19 mouse cellular contexts compared by ENCODE assay signal in genomic region chr10:86735036-86735435, GRCm38 (mm10). TPM values are rescaled to one million over a fixed set of nuclear protein-coding genes. Genes with fewer than 3 reads are reported as not detected.
DNase-seq lines count a peak whose midpoint lies in the region; ATAC-seq and TF ChIP-seq lines count a peak whose summit lies in the region.
"Had no signal": no experiment of that assay in that cellular context is flagged by ENCODE, and none has a peak within 500 bp of the region (broad histone marks: within the 10 kb centered on the region; RNA-seq: fewer than 3 reads in every experiment).

No protein-coding gene starts in this region.

- DNase-seq in forebrain, embryonic 14.5 days (ENCODE audit: low spot score) = peak; percentile 10
- DNase-seq in midbrain, embryonic 14.5 days = peak; percentile 24
- DNase-seq in midbrain, embryonic 10.5 days (ENCODE audit: low spot score) = no peak
- peak; percentile 17 for DNase-seq in brain, embryonic 14.5 days (ENCODE audit: low read depth)
- no peak for DNase-seq in stomach, postnatal 0 days (ENCODE audit: low spot score)
- no peak for DNase-seq in lung, adult 2 months
- no peak for DNase-seq in urinary bladder, postnatal 10 days (ENCODE audit: low spot score)
- DNase-seq: cerebellum, postnatal 14 days; gastrocnemius, postnatal 36 days; kidney, postnatal 25 days; layer of hippocampus, postnatal 36 days; liver had no signal

- H3K4me3 ChIP-seq in forebrain, embryonic 14.5 days (ENCODE audit: low read depth, low read length) = no peak overlapping the region
- H3K4me3 ChIP-seq in forebrain, embryonic 16.5 days (replicated peaks; ENCODE audit: low read length) = no peak overlapping the region
- H3K4me3 ChIP-seq in midbrain, embryonic 14.5 days (replicated peaks; ENCODE audit: low read depth, low read length) = no peak overlapping the region
- no peak overlapping the region for H3K4me3 ChIP-seq in midbrain, embryonic 10.5 days
- H3K4me3 ChIP-seq in stomach, postnatal 0 days (ENCODE audit: low read depth, low read length) = no peak overlapping the region
- H3K4me3 ChIP-seq in lung, adult 2 months (replicated peaks; ENCODE audit: extremely low read depth, low read depth, low read length) = no peak overlapping the region
- H3K4me3 ChIP-seq: embryonic facial prominence, embryonic 12.5 days; forebrain, embryonic 13.5 days; heart, embryonic 13.5 days; lung, embryonic 15.5 days had no signal

- H3K36me3 ChIP-seq in forebrain, embryonic 14.5 days (ENCODE audit: control insufficient read depth, insufficient read depth, low read length) = no peaks in the 10 kb centered on the region
- no peaks in the 10 kb centered on the region for H3K36me3 ChIP-seq in forebrain, embryonic 16.5 days (ENCODE audit: control insufficient read depth, insufficient read depth)
- no peaks in the 10 kb centered on the region for H3K36me3 ChIP-seq in midbrain, embryonic 14.5 days (ENCODE audit: control insufficient read depth, insufficient read depth, low read length)
- H3K36me3 ChIP-seq in midbrain, embryonic 10.5 days = no peaks in the 10 kb centered on the region
- no peaks in the 10 kb centered on the region for H3K36me3 ChIP-seq in stomach, postnatal 0 days (ENCODE audit: control insufficient read depth, insufficient read depth, low read length)
- H3K36me3 ChIP-seq: embryonic facial prominence, embryonic 12.5 days; heart, embryonic 13.5 days; lung, embryonic 15.5 days had no signal

- no peak for ATAC-seq in forebrain, embryonic 14.5 days
- no peak for ATAC-seq in forebrain, embryonic 16.5 days
- ATAC-seq in midbrain, embryonic 14.5 days (ENCODE audit: low FRiP score, low TSS enrichment) = no peak
- no peak for ATAC-seq in stomach, postnatal 0 days (ENCODE audit: low FRiP score, low TSS enrichment)
- ATAC-seq: forebrain, embryonic 13.5 days; intestine, postnatal 0 days had no signal

- no peak for TF ChIP-seq CTCF in brain, embryonic 14.5 days (IDR thresholded peaks at IDR 0.05; ENCODE audit: borderline replicate concordance, extremely low read depth, insufficient read depth, insufficient read length)
- peak; percentile 32 for TF ChIP-seq CTCF in stomach, postnatal 0 days (IDR thresholded peaks at IDR 0.05; ENCODE audit: low read depth)
- TF ChIP-seq CTCF in lung, adult 2 months (IDR thresholded peaks at IDR 0.05; ENCODE audit: insufficient read depth, low read length) = no peak

- no peak for TF ChIP-seq POLR2A in brain, embryonic 14.5 days (IDR thresholded peaks at IDR 0.05; ENCODE audit: borderline replicate concordance, extremely low read depth, insufficient read depth, insufficient read length, poor library complexity, severe bottlenecking)
- TF ChIP-seq POLR2A in lung, adult 2 months (IDR thresholded peaks at IDR 0.05; ENCODE audit: borderline replicate concordance, extremely low read depth, low read depth, low read length) = no peak

- no peak for TF ChIP-seq EP300 in stomach, postnatal 0 days (optimal IDR thresholded peaks at IDR 0.05)

- no peaks in the 10 kb centered on the region for H3K4me1 ChIP-seq in forebrain, embryonic 14.5 days (ENCODE audit: control insufficient read depth, insufficient read depth, low read length)
- no peaks in the 10 kb centered on the region for H3K4me1 ChIP-seq in forebrain, embryonic 16.5 days (replicated peaks; ENCODE audit: control insufficient read depth, insufficient read depth, low read length)
- H3K4me1 ChIP-seq in midbrain, embryonic 14.5 days (ENCODE audit: control insufficient read depth, insufficient read depth, low read length) = no peaks in the 10 kb centered on the region
- H3K4me1 ChIP-seq in midbrain, embryonic 10.5 days = peaks cover 4% of the 10 kb centered on the region; the same call in 1 of the 2 replicates
- H3K4me1 ChIP-seq in stomach, postnatal 0 days (replicated peaks; ENCODE audit: control insufficient read depth, insufficient read depth) = no peaks in the 10 kb centered on the region
- no peaks in the 10 kb centered on the region for H3K4me1 ChIP-seq in lung, adult 2 months (ENCODE audit: control insufficient read depth, insufficient read depth, low read length)
- H3K4me1 ChIP-seq: forebrain, embryonic 13.5 days; lung, embryonic 15.5 days had no signal

- WGBS in forebrain, embryonic 14.5 days = 94% methylated on average over 4 of the region's 4 CpGs
- 91% methylated on average over 4 of the region's 4 CpGs for WGBS in forebrain, embryonic 16.5 days
- WGBS in midbrain, embryonic 14.5 days = 93% methylated on average over 4 of the region's 4 CpGs
- 88% methylated on average over 4 of the region's 4 CpGs for WGBS in midbrain, embryonic 10.5 days
- 78% methylated on average over 4 of the region's 4 CpGs for WGBS in stomach, postnatal 0 days
- 83% methylated on average over 4 of the region's 4 CpGs for WGBS in lung, adult 2 months

- H3K27ac ChIP-seq in forebrain, embryonic 14.5 days (ENCODE audit: low read depth, low read length) = no peak overlapping the region
- no peak overlapping the region for H3K27ac ChIP-seq in forebrain, embryonic 16.5 days (ENCODE audit: low read length)
- no peak overlapping the region for H3K27ac ChIP-seq in midbrain, embryonic 14.5 days (replicated peaks; ENCODE audit: low read depth, low read length)
- H3K27ac ChIP-seq in midbrain, embryonic 10.5 days (replicated peaks) = no peak overlapping the region
- H3K27ac ChIP-seq in stomach, postnatal 0 days (replicated peaks) = no peak overlapping the region
- H3K27ac ChIP-seq: embryonic facial prominence, embryonic 12.5 days; forebrain, embryonic 13.5 days; heart, embryonic 13.5 days; lung, embryonic 15.5 days had no signal

- no peaks in the 10 kb centered on the region for H3K27me3 ChIP-seq in forebrain, embryonic 14.5 days (replicated peaks; ENCODE audit: control insufficient read depth, insufficient read depth, low read length)
- no peaks in the 10 kb centered on the region for H3K27me3 ChIP-seq in forebrain, embryonic 16.5 days (replicated peaks; ENCODE audit: control insufficient read depth, insufficient read depth, low read length)
- H3K27me3 ChIP-seq in midbrain, embryonic 14.5 days (ENCODE audit: control insufficient read depth, insufficient read depth, low read length) = no peaks in the 10 kb centered on the region
- 0 out of 2 replicates have a peak, but pooled peaks cover 3% of the 10 kb centered on the region for H3K27me3 ChIP-seq in midbrain, embryonic 10.5 days (ENCODE audit: low read depth, poor library complexity, severe bottlenecking)
- no peaks in the 10 kb centered on the region for H3K27me3 ChIP-seq in stomach, postnatal 0 days (ENCODE audit: control insufficient read depth, insufficient read depth, low read length)
- H3K27me3 ChIP-seq: embryonic facial prominence, embryonic 12.5 days; forebrain, embryonic 13.5 days; heart, embryonic 13.5 days; lung, embryonic 15.5 days had no signal

- H3K9ac ChIP-seq in forebrain, embryonic 14.5 days (ENCODE audit: low read length) = no peak overlapping the region
- no peak overlapping the region for H3K9ac ChIP-seq in forebrain, embryonic 16.5 days (replicated peaks; ENCODE audit: low read depth, low read length)
- H3K9ac ChIP-seq in midbrain, embryonic 14.5 days (replicated peaks; ENCODE audit: low read length) = no peak overlapping the region
- H3K9ac ChIP-seq in stomach, postnatal 0 days (ENCODE audit: low read length) = no peak overlapping the region
- H3K9ac ChIP-seq: embryonic facial prominence, embryonic 12.5 days; forebrain, embryonic 13.5 days; heart, embryonic 13.5 days; lung, embryonic 15.5 days had no signal

- H3K4me2 ChIP-seq in forebrain, embryonic 14.5 days (ENCODE audit: low read length) = no peak overlapping the region
- H3K4me2 ChIP-seq in forebrain, embryonic 16.5 days (ENCODE audit: low read length) = no peak overlapping the region
- no peak overlapping the region for H3K4me2 ChIP-seq in midbrain, embryonic 14.5 days (ENCODE audit: low read length)
- no peak overlapping the region for H3K4me2 ChIP-seq in stomach, postnatal 0 days (replicated peaks; ENCODE audit: low read depth)
- H3K4me2 ChIP-seq: embryonic facial prominence, embryonic 12.5 days; forebrain, embryonic 13.5 days; heart, embryonic 13.5 days; lung, embryonic 15.5 days had no signal

- no peaks in the 10 kb centered on the region for H3K9me3 ChIP-seq in forebrain, embryonic 14.5 days (replicated peaks; ENCODE audit: control insufficient read depth, low read length)
- no peaks in the 10 kb centered on the region for H3K9me3 ChIP-seq in forebrain, embryonic 16.5 days (ENCODE audit: control insufficient read depth, low read length)
- no peaks in the 10 kb centered on the region for H3K9me3 ChIP-seq in midbrain, embryonic 14.5 days (ENCODE audit: control insufficient read depth, low read length)
- no peaks in the 10 kb centered on the region for H3K9me3 ChIP-seq in midbrain, embryonic 10.5 days (replicated peaks)
- H3K9me3 ChIP-seq in stomach, postnatal 0 days (ENCODE audit: control insufficient read depth, low read length) = no peaks in the 10 kb centered on the region
- H3K9me3 ChIP-seq: embryonic facial prominence, embryonic 12.5 days; forebrain, embryonic 13.5 days; heart, embryonic 13.5 days; lung, embryonic 15.5 days had no signal

RNA-seq across cellular contexts. Expression of gene Gm49358, which starts 28.7 kb away (rescaled TPM):
- polyA plus RNA-seq in forebrain, embryonic 14.5 days (2014; fragmentation: Nextera tagmentation; extraction: Ambion mirVana) = 0.88 TPM in 1 of 2 replicates, not detected in the other
- not detected in 2 replicates for polyA plus RNA-seq in forebrain, embryonic 16.5 days (2015; fragmentation: Nextera tagmentation; extraction: Ambion mirVana)
- 0.87 TPM in 1 of 2 replicates, not detected in the other for polyA plus RNA-seq in midbrain, embryonic 14.5 days (2014; fragmentation: Nextera tagmentation; extraction: Ambion mirVana)
- polyA plus RNA-seq in midbrain, embryonic 10.5 days (2016; fragmentation: Nextera tagmentation; extraction: Ambion mirVana) = not detected in 2 replicates
- 0.06 TPM in 1 of 2 replicates, not detected in the other for polyA plus RNA-seq in brain, embryonic 14.5 days (2012; rRNA removed)
- polyA plus RNA-seq in stomach, postnatal 0 days (2015; fragmentation: Nextera tagmentation; extraction: Ambion mirVana) = not detected in 2 replicates
- polyA plus RNA-seq in lung, adult 2 months (2012; rRNA removed) = not detected in 2 replicates
- polyA plus RNA-seq: C2C12; embryonic facial prominence, embryonic 12.5 days; forebrain, embryonic 13.5 days; heart, embryonic 13.5 days; intestine, postnatal 0 days; lung, embryonic 15.5 days had no signal

RNA-seq across cellular contexts. Expression of gene Ttc41, which starts 29.4 kb away (rescaled TPM):
- 0.99 and 1.5 TPM in 2 replicates for polyA plus RNA-seq in forebrain, embryonic 14.5 days (2014; fragmentation: Nextera tagmentation; extraction: Ambion mirVana)
- polyA plus RNA-seq in forebrain, embryonic 16.5 days (2015; fragmentation: Nextera tagmentation; extraction: Ambion mirVana) = 1.1 and 1.6 TPM in 2 replicates
- 0.61 and 2.5 TPM in 2 replicates for polyA plus RNA-seq in midbrain, embryonic 14.5 days (2014; fragmentation: Nextera tagmentation; extraction: Ambion mirVana)
- polyA plus RNA-seq in midbrain, embryonic 10.5 days (2016; fragmentation: Nextera tagmentation; extraction: Ambion mirVana) = 3.3 and 4.0 TPM in 2 replicates
- polyA plus RNA-seq in brain, embryonic 14.5 days (2012; rRNA removed) = 2.7 and 2.9 TPM in 2 replicates
- polyA plus RNA-seq in stomach, postnatal 0 days (2015; fragmentation: Nextera tagmentation; extraction: Ambion mirVana) = 0.38 and 0.47 TPM in 2 replicates
- polyA plus RNA-seq in lung, adult 2 months (2012; rRNA removed) = 0.80 and 1.4 TPM in 2 replicates

RNA-seq across cellular contexts. Expression of gene Hsp90b1, which starts 29.7 kb away (rescaled TPM):
- 248 and 269 TPM in 2 replicates for polyA plus RNA-seq in forebrain, embryonic 14.5 days (2014; fragmentation: Nextera tagmentation; extraction: Ambion mirVana)
- 279 and 302 TPM in 2 replicates for polyA plus RNA-seq in forebrain, embryonic 16.5 days (2015; fragmentation: Nextera tagmentation; extraction: Ambion mirVana)
- polyA plus RNA-seq in midbrain, embryonic 14.5 days (2014; fragmentation: Nextera tagmentation; extraction: Ambion mirVana) = 176 and 242 TPM in 2 replicates
- 515 and 591 TPM in 2 replicates for polyA plus RNA-seq in midbrain, embryonic 10.5 days (2016; fragmentation: Nextera tagmentation; extraction: Ambion mirVana)
- 138 and 180 TPM in 2 replicates for polyA plus RNA-seq in brain, embryonic 14.5 days (2012; rRNA removed)
- 402 and 403 TPM in 2 replicates for polyA plus RNA-seq in stomach, postnatal 0 days (2015; fragmentation: Nextera tagmentation; extraction: Ambion mirVana)
- 39.1 and 81.4 TPM in 2 replicates for polyA plus RNA-seq in lung, adult 2 months (2012; rRNA removed)

RNA-seq across cellular contexts. Expression of gene Nt5dc3, which starts 43.8 kb away (rescaled TPM):
- 6.7 and 7.6 TPM in 2 replicates for polyA plus RNA-seq in forebrain, embryonic 14.5 days (2014; fragmentation: Nextera tagmentation; extraction: Ambion mirVana)
- polyA plus RNA-seq in forebrain, embryonic 16.5 days (2015; fragmentation: Nextera tagmentation; extraction: Ambion mirVana) = 7.8 and 8.1 TPM in 2 replicates
- 14.9 and 17.2 TPM in 2 replicates for polyA plus RNA-seq in midbrain, embryonic 14.5 days (2014; fragmentation: Nextera tagmentation; extraction: Ambion mirVana)
- polyA plus RNA-seq in midbrain, embryonic 10.5 days (2016; fragmentation: Nextera tagmentation; extraction: Ambion mirVana) = 0.67 and 0.72 TPM in 2 replicates
- polyA plus RNA-seq in brain, embryonic 14.5 days (2012; rRNA removed) = 37.5 and 47.7 TPM in 2 replicates
- 1.2 TPM in 2 replicates for polyA plus RNA-seq in stomach, postnatal 0 days (2015; fragmentation: Nextera tagmentation; extraction: Ambion mirVana)
- polyA plus RNA-seq in lung, adult 2 months (2012; rRNA removed) = 8.6 and 12.8 TPM in 2 replicates

Comparison
In these comparisons a context has a peak if more than half of its experiments do, and no peak if none do; other contexts are left out.
1. DNase-seq: peak in forebrain, embryonic 14.5 days (single experiment), midbrain, embryonic 14.5 days (single experiment) and brain, embryonic 14.5 days (single experiment); none in midbrain, embryonic 10.5 days (single experiment), stomach, postnatal 0 days (single experiment), lung, adult 2 months (single experiment) and urinary bladder, postnatal 10 days (single experiment).